Comparison of ENCODE assay signal across 43 mouse cellular contexts in the genomic region with DNA sequence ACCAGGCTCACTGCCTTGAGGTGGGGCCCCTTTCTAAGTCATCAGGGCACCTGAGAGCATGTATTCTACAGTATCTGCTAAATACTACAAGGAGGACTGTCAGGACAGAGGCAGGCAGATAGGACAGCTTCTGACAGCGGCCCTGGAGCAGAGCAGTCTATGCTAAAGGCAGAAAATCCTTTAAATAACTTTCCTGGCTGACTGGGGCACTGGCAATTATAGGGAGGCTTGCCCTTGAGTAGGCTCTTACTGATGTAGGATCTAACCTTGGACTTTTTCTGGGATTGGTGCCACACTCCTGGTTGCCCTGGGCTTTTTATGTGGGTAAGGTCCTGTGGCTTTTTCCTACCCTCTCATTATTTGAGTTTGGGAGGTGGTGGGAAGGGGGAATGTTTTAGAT. TPM values are rescaled to one million over a fixed set of nuclear protein-coding genes. Genes with fewer than 3 reads are reported as not detected.
DNase-seq lines count a peak whose midpoint lies in the region; ATAC-seq and TF ChIP-seq lines count a peak whose summit lies in the region.
"Had no signal": no experiment of that assay in that cellular context is flagged by ENCODE, and none has a peak within 500 bp of the region (broad histone marks: within the 10 kb centered on the region; RNA-seq: fewer than 3 reads in every experiment).

No protein-coding gene starts in this region.

- no peak for TF ChIP-seq POLR2A in brain, embryonic 14.5 days (IDR thresholded peaks at IDR 0.05; ENCODE audit: borderline replicate concordance, extremely low read depth, insufficient read depth, insufficient read length, poor library complexity, severe bottlenecking)

- H3K36me3 ChIP-seq in heart, postnatal 0 days (replicated peaks; ENCODE audit: control insufficient read depth, insufficient read depth, low read length) = no peaks in the 10 kb centered on the region
- H3K36me3 ChIP-seq in intestine, postnatal 0 days (ENCODE audit: control insufficient read depth, insufficient read depth) = no peaks in the 10 kb centered on the region
- H3K36me3 ChIP-seq: forebrain, embryonic 10.5 days; heart, embryonic 12.5 days; hindbrain, embryonic 10.5 days; hindbrain, embryonic 15.5 days; limb, embryonic 10.5 days; limb, embryonic 15.5 days; liver, embryonic 13.5 days; midbrain, embryonic 12.5 days had no signal

- no peaks in the 10 kb centered on the region for H3K27me3 ChIP-seq in heart, postnatal 0 days (ENCODE audit: control insufficient read depth, insufficient read depth, low read length)
- H3K27me3 ChIP-seq in intestine, postnatal 0 days (replicated peaks; ENCODE audit: control insufficient read depth, insufficient read depth, low read length) = no peaks in the 10 kb centered on the region
- H3K27me3 ChIP-seq: CH12.LX; heart, embryonic 12.5 days; hindbrain, embryonic 15.5 days; limb, embryonic 15.5 days; liver, embryonic 13.5 days; megakaryocyte, embryonic 14.5 days; midbrain, embryonic 12.5 days had no signal

- H3K27ac ChIP-seq in heart, postnatal 0 days (ENCODE audit: low read depth) = no peak overlapping the region
- H3K27ac ChIP-seq in intestine, postnatal 0 days (ENCODE audit: low read depth, low read length) = no peak overlapping the region
- H3K27ac ChIP-seq: forebrain, embryonic 10.5 days; hindbrain, embryonic 10.5 days; hindbrain, embryonic 15.5 days; kidney, postnatal 0 days; limb, embryonic 10.5 days; limb, embryonic 15.5 days; liver, embryonic 13.5 days; midbrain, embryonic 12.5 days; stomach, postnatal 0 days had no signal

- H3K4me3 ChIP-seq in heart, postnatal 0 days (ENCODE audit: low read depth, low read length) = no peak overlapping the region
- no peak overlapping the region for H3K4me3 ChIP-seq in intestine, postnatal 0 days (ENCODE audit: low read depth, low read length)
- H3K4me3 ChIP-seq: forebrain, embryonic 10.5 days; heart, embryonic 12.5 days; hindbrain, embryonic 10.5 days; hindbrain, embryonic 15.5 days; limb, embryonic 10.5 days; limb, embryonic 15.5 days; liver, embryonic 13.5 days; megakaryocyte, embryonic 14.5 days; midbrain, embryonic 12.5 days had no signal

- 23% methylated on average over 1 of the region's 1 CpGs for WGBS in heart, postnatal 0 days
- WGBS in intestine, postnatal 0 days = 48% methylated on average over 1 of the region's 1 CpGs

- DNase-seq in adrenal gland, adult (ENCODE audit: inconsistent age in 2 of 2, low spot score in 1 of 2) = peak; percentile 45 to 82
- no peak for DNase-seq in adrenal gland, postnatal 4 days (ENCODE audit: low spot score in 2 of 2)
- no peak for DNase-seq in heart, postnatal 0 days (ENCODE audit: low spot score)
- no peak for DNase-seq in heart, adult 9 months (ENCODE audit: low spot score in 2 of 2)
- DNase-seq in adrenal gland, postnatal 10 days = peak; percentile 50
- DNase-seq in brain, embryonic 14.5 days (ENCODE audit: low read depth) = peak; percentile 3
- no peak for DNase-seq in c-Kit-positive CD71-positive TER-119-positive erythroid progenitor cells, embryonic 14.5 days (ENCODE audit: low spot score)
- DNase-seq: cerebellum, adult 2 months; cerebellum, postnatal 14 days; gastrocnemius, postnatal 25 days; heart, adult 18-20 months; kidney, adult 2 months; liver, embryonic 13.5 days; lung, adult 18-20 months; lung, postnatal 4 days; right cerebral cortex, postnatal 25 days; thymus, adult 18-20 months; thymus, postnatal 25 days had no signal

- no peak overlapping the region for H3K9ac ChIP-seq in heart, postnatal 0 days (replicated peaks; ENCODE audit: low read depth, low read length)
- no peak overlapping the region for H3K9ac ChIP-seq in intestine, postnatal 0 days (ENCODE audit: low read depth, low read length)
- H3K9ac ChIP-seq: heart, embryonic 12.5 days; hindbrain, embryonic 15.5 days; limb, embryonic 15.5 days; liver, embryonic 13.5 days; midbrain, embryonic 12.5 days had no signal

- H3K4me2 ChIP-seq in heart, postnatal 0 days (ENCODE audit: low read depth, low read length) = no peak overlapping the region
- no peak overlapping the region for H3K4me2 ChIP-seq in intestine, postnatal 0 days (replicated peaks; ENCODE audit: low read depth)
- H3K4me2 ChIP-seq: heart, embryonic 12.5 days; hindbrain, embryonic 15.5 days; limb, embryonic 15.5 days; liver, embryonic 13.5 days; midbrain, embryonic 12.5 days had no signal

- TF ChIP-seq EP300 in heart, postnatal 0 days (IDR thresholded peaks at IDR 0.05; ENCODE audit: low read depth) = no peak

- 0 out of 2 replicates have a peak, but pooled peaks have one; percentile 14 for ATAC-seq in heart, postnatal 0 days (ENCODE audit: insufficient read depth, low read depth)
- ATAC-seq in intestine, postnatal 0 days = no peak
- ATAC-seq: activated CD4-positive, CD25-positive, alpha-beta regulatory T cell, adult 4 months; forebrain, embryonic 16.5 days; lung, postnatal 0 days had no signal

- no peak for TF ChIP-seq CTCF in heart, postnatal 0 days (IDR thresholded peaks at IDR 0.05; ENCODE audit: low read depth)
- TF ChIP-seq CTCF in brain, embryonic 14.5 days (IDR thresholded peaks at IDR 0.05; ENCODE audit: borderline replicate concordance, extremely low read depth, insufficient read depth, insufficient read length) = no peak
- TF ChIP-seq CTCF in intestine, postnatal 0 days (IDR thresholded peaks at IDR 0.05; ENCODE audit: low read depth) = no peak

- no peaks in the 10 kb centered on the region for H3K4me1 ChIP-seq in heart, postnatal 0 days (ENCODE audit: control insufficient read depth, insufficient read depth)
- no peaks in the 10 kb centered on the region for H3K4me1 ChIP-seq in intestine, postnatal 0 days (replicated peaks; ENCODE audit: control insufficient read depth, insufficient read depth, low read length)
- H3K4me1 ChIP-seq: forebrain, embryonic 10.5 days; hindbrain, embryonic 10.5 days; hindbrain, embryonic 15.5 days; limb, embryonic 10.5 days; limb, embryonic 15.5 days; liver, embryonic 13.5 days; megakaryocyte, embryonic 14.5 days; midbrain, embryonic 12.5 days had no signal

- H3K9me3 ChIP-seq in heart, postnatal 0 days (replicated peaks; ENCODE audit: control insufficient read depth, low read length) = no peaks in the 10 kb centered on the region
- H3K9me3 ChIP-seq in intestine, postnatal 0 days (ENCODE audit: control insufficient read depth) = no peaks in the 10 kb centered on the region
- H3K9me3 ChIP-seq: forebrain, embryonic 10.5 days; heart, embryonic 12.5 days; hindbrain, embryonic 10.5 days; hindbrain, embryonic 15.5 days; limb, embryonic 10.5 days; limb, embryonic 15.5 days; liver, embryonic 13.5 days; megakaryocyte, embryonic 14.5 days; midbrain, embryonic 12.5 days had no signal

RNA-seq across cellular contexts. Expression of a gene that starts 16.2 kb away (rescaled TPM):
- not detected for total RNA-seq in adrenal gland, postnatal 4 days (2021)
- total RNA-seq in heart, postnatal 0 days (2014; rRNA removed; ENCODE audit: low replicate concordance) = not detected in 2 replicates
- polyA plus RNA-seq in heart, postnatal 0 days (2015; fragmentation: Nextera tagmentation; extraction: Ambion mirVana) = not detected in 2 replicates
- not detected for total RNA-seq in adrenal gland, postnatal 10 days (2021)
- polyA plus RNA-seq in brain, embryonic 14.5 days (2012; rRNA removed) = not detected in 2 replicates
- not detected in 2 replicates for polyA plus RNA-seq in intestine, postnatal 0 days (2015; fragmentation: Nextera tagmentation; extraction: Ambion mirVana)
- total RNA-seq: CH12.LX; ES-E14; gastrocnemius, postnatal 25 days; heart, adult 18-20 months; heart, postnatal 10 days; left cerebral cortex, postnatal 10 days; monocyte, adult 5-6 weeks had no signal
- polyA plus RNA-seq: activated CD4-positive, CD25-positive, alpha-beta regulatory T cell, adult 4 months; C2C12; cerebellum, adult 2 months; embryonic facial prominence, embryonic 11.5 days; forebrain, embryonic 10.5 days; forebrain, embryonic 16.5 days; heart, embryonic 12.5 days; hindbrain, embryonic 10.5 days; hindbrain, embryonic 15.5 days; intestine, embryonic 14.5 days; kidney, adult 2 months; kidney, postnatal 0 days; large intestine, adult 2 months; limb, embryonic 10.5 days; limb, embryonic 15.5 days; liver, embryonic 13.5 days; lung, postnatal 0 days; midbrain, embryonic 12.5 days; neural tube, embryonic 14.5 days; spleen, adult 2 months; stomach, postnatal 0 days had no signal

RNA-seq across cellular contexts. Expression of a gene that starts 26.3 kb away (rescaled TPM):
- not detected for total RNA-seq in adrenal gland, postnatal 4 days (2021)
- total RNA-seq in heart, postnatal 0 days (2014; rRNA removed; ENCODE audit: low replicate concordance) = not detected in 2 replicates
- polyA plus RNA-seq in heart, postnatal 0 days (2015; fragmentation: Nextera tagmentation; extraction: Ambion mirVana) = not detected in 2 replicates
- not detected for total RNA-seq in adrenal gland, postnatal 10 days (2021)
- not detected in 2 replicates for polyA plus RNA-seq in brain, embryonic 14.5 days (2012; rRNA removed)
- not detected in 2 replicates for polyA plus RNA-seq in intestine, postnatal 0 days (2015; fragmentation: Nextera tagmentation; extraction: Ambion mirVana)
- total RNA-seq: CH12.LX; ES-E14; gastrocnemius, postnatal 25 days; heart, adult 18-20 months; heart, postnatal 10 days; monocyte, adult 5-6 weeks had no signal
- polyA plus RNA-seq: C2C12; cerebellum, adult 2 months; forebrain, embryonic 10.5 days; forebrain, embryonic 16.5 days; heart, embryonic 12.5 days; hindbrain, embryonic 10.5 days; hindbrain, embryonic 15.5 days; intestine, embryonic 14.5 days; kidney, adult 2 months; kidney, postnatal 0 days; large intestine, adult 2 months; limb, embryonic 10.5 days; limb, embryonic 15.5 days; liver, embryonic 13.5 days; lung, postnatal 0 days; midbrain, embryonic 12.5 days; neural tube, embryonic 14.5 days; spleen, adult 2 months; stomach, postnatal 0 days had no signal

RNA-seq across cellular contexts. Expression of a gene that starts 47.4 kb away (rescaled TPM):
- total RNA-seq in adrenal gland, postnatal 4 days (2021) = not detected
- not detected in 2 replicates for total RNA-seq in heart, postnatal 0 days (2014; rRNA removed; ENCODE audit: low replicate concordance)
- not detected in 2 replicates for polyA plus RNA-seq in heart, postnatal 0 days (2015; fragmentation: Nextera tagmentation; extraction: Ambion mirVana)
- total RNA-seq in adrenal gland, postnatal 10 days (2021) = not detected
- not detected in 2 replicates for polyA plus RNA-seq in brain, embryonic 14.5 days (2012; rRNA removed)
- not detected in 2 replicates for polyA plus RNA-seq in intestine, postnatal 0 days (2015; fragmentation: Nextera tagmentation; extraction: Ambion mirVana)
- total RNA-seq: CH12.LX; ES-E14; gastrocnemius, postnatal 25 days; heart, adult 18-20 months; heart, postnatal 10 days; left cerebral cortex, postnatal 10 days; monocyte, adult 5-6 weeks had no signal
- polyA plus RNA-seq: C2C12; cerebellum, adult 2 months; embryonic facial prominence, embryonic 11.5 days; forebrain, embryonic 10.5 days; forebrain, embryonic 16.5 days; heart, embryonic 12.5 days; hindbrain, embryonic 10.5 days; hindbrain, embryonic 15.5 days; intestine, embryonic 14.5 days; kidney, adult 2 months; kidney, postnatal 0 days; large intestine, adult 2 months; limb, embryonic 10.5 days; limb, embryonic 15.5 days; liver, embryonic 13.5 days; lung, postnatal 0 days; midbrain, embryonic 12.5 days; neural tube, embryonic 14.5 days; spleen, adult 2 months; stomach, postnatal 0 days had no signal

Comparison
In these comparisons a context has a peak if more than half of its experiments do, and no peak if none do; other contexts are left out.
1. DNase-seq: peak in adrenal gland, adult (2 of 2), adrenal gland, postnatal 10 days (single experiment) and brain, embryonic 14.5 days (single experiment); none in adrenal gland, postnatal 4 days (0 of 2), heart, postnatal 0 days (single experiment), heart, adult 9 months (0 of 2) and c-Kit-positive CD71-positive TER-119-positive erythroid progenitor cells, embryonic 14.5 days (single experiment).